Mouse (Mus musculus) urinary bladder, postnatal 14 days (tissue): ENCODE data around the gene Cracr2a.

ENCODE experiments used
- DNase-seq: peaks from one replicate; pipeline ENCODE4 v3.0.0; 2021; ENCODE audit warnings: low spot score

Gene Cracr2a

GRCm38 (mm10) chr6:127625135-127625534, 64.0 kb downstream of the Cracr2a start:
- peak; percentile 59 for DNase-seq

DNA sequence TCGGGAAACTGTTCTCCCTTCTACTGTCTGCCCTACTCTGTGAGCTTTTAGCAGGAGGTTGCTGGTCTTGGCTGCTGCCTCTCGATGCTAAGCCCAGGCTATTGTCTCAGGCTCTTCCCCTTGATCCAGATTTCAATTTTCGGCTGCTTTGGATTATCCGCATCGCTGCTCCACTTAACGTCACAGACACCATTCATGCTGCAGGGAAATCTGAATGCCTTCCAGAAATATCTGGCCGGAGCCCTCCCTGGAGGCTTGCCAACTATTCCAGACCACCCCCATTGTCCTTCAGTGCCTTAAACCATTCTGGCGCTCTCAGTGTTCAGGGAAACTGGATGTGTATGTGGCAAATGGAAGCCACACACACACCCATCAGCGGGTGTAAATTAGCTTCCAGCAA, 66.3 kb downstream of the Cracr2a start:
- no peak for DNase-seq

DNA sequence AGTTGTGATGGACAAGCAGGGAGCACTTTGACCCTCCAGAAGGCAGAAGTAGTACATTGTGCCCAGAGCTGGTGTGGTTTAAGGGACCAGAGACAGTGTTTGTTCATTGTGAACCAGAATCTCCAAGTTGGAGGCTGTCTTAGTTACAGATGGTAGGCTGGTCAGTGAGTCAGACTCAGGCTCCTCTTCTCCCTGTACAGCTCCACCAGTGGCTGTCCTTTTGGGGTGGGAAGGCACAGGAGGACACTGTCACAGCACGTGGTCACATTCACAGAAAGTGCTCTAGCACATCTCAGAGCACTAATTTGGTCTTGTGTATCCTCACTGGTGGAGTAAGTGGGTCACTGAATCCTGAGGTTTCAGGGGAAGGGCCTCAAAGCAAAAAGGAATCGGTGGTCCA, 68.1 kb downstream of the Cracr2a start:
- no peak for DNase-seq

- peak; percentile 11 for DNase-seq
Measured at GRCm38 (mm10) chr6:127634858-127635257, 73.7 kb downstream of the Cracr2a start.

DNA sequence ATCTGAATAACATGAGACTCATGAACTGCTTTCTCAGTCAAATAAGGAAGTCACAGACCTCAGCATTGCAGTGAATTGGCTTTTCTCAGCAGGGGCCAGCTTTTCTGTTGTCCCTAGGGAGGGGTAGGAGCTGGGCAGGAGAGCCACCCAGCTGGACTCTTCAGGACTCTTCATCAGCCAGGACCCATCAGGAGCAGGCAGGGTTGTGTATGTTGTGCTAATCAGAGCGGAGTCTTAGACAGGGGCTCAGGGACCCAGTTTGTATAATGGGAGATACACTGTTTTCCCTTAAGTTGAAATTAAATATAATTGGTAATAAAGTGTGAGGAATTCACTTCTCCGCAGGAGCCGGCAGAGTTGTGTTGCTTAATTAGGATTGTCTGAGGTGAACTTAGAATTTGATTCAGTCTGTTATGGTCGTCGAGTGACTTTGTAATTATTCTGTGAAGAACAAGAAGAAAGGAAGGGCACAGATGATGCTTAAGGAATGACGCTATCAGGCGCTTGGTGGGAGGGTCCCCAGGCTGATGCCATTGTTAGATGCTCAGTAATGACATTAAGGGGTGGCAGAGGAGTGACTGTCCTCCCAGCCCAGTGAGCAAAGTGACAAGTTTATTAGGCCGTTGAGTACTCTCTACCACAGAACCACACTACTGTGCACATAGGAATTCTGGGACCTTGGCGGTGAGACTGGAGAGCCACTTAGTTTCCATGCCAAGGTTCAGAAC, 74.5 kb downstream of the Cracr2a start:
- DNase-seq: no peak

DNA sequence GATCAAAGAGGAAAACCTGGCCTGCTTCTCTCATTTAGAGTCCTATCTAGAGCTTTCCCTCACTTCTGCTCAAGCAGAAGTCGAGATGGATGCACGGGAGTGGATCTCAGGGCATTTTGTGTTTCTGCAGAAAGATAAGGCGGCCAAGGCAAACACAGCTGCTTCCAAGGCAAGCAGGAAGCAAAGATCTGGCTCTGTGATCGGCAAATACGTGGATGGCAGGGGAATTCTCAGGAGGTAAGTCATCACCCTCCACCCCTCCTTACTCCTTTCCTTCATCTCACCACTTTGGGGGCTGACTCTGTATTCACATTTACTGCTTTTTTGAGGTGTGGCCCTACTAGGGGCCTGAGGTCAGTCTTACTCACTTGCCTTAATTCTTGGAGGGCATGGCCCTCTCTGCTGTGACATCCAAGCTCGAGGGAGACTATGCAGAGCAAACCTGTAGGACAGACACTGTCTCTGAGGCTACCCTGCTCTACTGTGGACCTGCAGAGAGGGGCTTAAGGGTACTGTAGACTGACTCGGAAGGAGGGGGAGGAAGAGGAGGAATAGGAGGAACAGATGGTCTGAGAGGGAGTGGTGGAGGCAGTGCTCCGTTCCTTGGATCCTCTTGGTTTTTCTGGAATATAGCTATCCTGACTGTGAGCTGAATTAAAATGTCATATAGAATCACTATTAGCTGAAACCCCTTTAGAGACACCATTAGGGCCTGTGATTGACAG, 80.1 kb downstream of the Cracr2a start:
- DNase-seq: peak; percentile 68

DNA sequence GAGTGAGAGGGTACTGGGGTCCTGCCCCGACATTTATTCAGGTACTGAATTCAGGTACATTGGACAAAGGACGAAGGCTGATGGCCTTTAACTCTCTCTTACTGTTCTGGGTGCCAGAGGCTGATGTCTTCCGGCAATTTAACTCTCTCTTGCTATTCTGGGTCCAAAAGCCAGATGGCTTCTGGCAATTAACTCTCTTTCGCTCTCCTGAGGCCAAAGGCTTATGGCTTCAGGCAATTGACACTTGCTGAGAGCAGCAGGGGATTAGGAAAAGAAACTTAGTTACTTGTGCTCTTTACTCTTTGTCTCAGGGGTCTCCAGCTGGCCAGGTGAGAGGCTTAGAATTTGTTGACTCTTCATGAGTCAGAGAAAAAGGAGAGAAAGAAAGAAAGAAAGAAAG, 94.8 kb downstream of the Cracr2a start:
- DNase-seq: no peak

DNA sequence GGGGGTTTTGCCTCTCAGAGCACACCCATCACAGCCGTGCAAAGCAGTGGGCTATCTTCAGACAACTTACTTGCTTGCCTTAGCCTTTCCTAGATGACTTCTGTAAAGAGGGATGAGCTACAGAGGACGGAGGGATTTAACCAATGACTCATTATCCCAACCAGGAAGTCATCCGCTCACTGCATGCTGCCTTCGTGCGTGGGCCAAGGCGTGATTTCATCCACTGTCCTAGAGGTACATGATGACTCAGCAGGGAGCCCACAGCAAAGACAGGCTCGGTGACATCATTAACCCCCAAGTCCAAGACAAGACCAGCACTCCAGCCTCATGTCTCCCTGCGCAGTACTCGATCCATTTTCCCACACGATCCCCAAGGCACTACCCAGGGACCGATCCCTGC, 96.0 kb downstream of the Cracr2a start:
- DNase-seq: no peak

GRCm38 (mm10) chr6:127659472-127659871, 98.3 kb downstream of the Cracr2a start:
- no peak for DNase-seq

- DNase-seq: no peak
Measured at GRCm38 (mm10) chr6:127659966-127660365, 98.8 kb downstream of the Cracr2a start.

- no peak for DNase-seq
Measured at GRCm38 (mm10) chr6:127661717-127662292, 100.7 kb downstream of the Cracr2a start.

- DNase-seq: no peak
Measured at GRCm38 (mm10) chr6:127663263-127663662, 102.1 kb downstream of the Cracr2a start.

- DNase-seq: no peak
Measured at GRCm38 (mm10) chr6:127669313-127669712, 108.2 kb downstream of the Cracr2a start.

DNA sequence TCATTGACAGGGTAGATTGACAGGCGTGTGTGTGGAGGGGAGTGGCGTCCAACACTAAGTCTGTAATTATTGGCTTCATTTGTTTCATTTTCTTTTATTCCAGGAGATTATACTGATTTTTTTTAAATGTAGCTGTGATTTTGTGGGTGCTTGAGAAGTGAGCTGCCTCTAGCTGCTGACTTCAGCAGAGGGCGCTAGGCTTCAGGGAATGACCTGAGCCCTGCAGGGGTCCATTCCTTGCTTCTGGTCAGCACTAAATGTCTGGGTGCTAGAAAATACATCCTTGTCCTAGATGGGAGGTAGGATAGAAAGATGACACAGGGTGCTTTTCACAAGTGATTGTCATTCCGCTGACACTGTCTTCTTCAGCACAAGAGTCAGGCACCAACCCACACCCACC, 108.9 kb downstream of the Cracr2a start:
- DNase-seq: no peak

- DNase-seq: no peak
Measured at GRCm38 (mm10) chr6:127672071-127672470, 110.9 kb downstream of the Cracr2a start.

GRCm38 (mm10) chr6:127676866-127677265, 115.7 kb downstream of the Cracr2a start:
- no peak for DNase-seq

DNA sequence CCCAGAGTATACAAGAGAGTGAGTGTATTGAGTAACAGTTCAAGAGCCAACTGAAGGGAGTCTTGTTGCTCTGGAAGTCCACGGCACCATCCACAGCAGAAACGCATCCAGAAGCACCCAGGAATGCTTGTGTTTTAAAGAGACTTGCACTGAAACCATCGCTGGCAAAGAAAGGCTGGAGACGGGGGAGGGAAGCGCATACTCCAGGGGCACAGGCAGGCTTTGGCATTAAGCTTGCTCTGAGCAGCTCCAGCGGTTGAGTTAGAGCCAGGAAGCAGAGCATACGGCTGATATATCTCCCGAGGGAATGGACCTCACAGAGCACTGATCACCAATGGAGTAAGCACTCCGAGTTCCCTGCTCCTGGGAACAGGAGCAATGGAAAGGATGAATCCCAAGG, 117.2 kb downstream of the Cracr2a start:
- DNase-seq: no peak

DNA sequence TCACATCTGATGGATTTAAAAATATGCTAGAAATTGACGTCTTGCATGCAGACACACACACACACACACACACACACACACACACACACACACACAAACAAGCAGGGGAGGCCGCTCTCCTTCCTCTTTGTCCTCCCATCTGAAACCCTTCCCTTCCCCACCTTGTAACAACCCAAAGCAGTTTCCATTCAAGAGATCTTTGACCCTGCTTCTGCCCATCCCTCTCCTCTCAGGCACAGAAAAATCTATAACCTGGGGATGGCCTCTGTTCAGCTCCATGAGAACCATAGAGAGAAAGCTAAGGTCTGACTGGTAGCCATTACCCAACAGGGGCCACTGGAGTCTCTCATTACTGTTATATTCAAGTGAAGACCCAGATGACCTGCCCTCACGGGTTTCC, 117.9 kb downstream of the Cracr2a start:
- no peak for DNase-seq

DNA sequence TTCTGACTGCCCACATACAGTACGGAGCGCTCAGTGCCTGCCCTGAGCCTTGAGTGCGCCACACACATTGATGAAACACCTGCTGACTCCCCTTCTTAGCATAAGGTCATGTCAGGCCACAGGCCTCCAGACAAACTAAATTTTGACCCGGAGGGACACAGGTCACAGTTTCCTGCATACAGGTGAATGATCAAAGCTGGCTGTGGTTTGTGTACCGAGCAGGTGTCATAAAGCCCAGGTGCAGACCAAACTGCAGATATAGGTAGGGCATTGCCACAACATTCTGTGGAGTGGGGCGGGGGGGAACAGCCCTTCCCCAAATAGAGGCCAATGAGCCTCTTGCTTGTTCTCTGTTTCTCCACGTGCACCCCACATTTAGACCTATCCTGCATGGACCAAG, 119.6 kb downstream of the Cracr2a start:
- DNase-seq: no peak

GRCm38 (mm10) chr6:127683561-127683960, 122.4 kb downstream of the Cracr2a start:
- DNase-seq: no peak

GRCm38 (mm10) chr6:127684981-127685380, 123.8 kb downstream of the Cracr2a start:
- DNase-seq: no peak

DNA sequence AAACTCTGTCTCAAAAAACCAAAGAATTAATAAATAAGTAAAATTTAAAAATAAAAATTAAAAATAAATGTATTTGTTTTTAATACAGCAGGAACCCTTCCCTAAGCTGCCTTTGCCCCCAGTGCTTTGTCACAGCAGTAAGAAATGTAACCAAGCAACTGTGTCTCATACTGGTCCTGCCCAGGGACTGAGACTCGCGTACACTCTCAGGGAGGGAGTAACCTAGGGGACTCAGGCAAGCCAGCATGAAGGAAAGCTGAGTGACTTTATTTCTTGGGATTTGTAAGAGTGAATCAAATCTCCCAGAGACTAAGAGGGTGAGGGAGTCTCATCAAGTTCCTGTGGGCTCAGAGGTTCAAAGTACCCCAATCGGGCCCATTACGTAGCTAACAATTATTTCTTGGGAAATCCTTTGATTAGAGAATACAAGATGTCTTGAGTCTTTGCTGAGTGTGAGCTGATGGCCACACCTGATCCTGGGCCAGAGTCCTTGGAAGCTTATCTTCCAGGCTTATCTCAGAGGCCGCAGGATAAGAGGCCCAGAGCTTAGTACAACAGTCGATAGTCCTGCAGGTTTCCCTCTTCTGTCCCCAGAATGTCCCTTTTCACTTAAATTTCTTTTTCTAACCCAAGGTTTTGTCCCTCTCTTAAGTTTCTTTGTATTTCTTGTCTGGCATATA, 126.2 kb downstream of the Cracr2a start:
- DNase-seq: no peak

DNA sequence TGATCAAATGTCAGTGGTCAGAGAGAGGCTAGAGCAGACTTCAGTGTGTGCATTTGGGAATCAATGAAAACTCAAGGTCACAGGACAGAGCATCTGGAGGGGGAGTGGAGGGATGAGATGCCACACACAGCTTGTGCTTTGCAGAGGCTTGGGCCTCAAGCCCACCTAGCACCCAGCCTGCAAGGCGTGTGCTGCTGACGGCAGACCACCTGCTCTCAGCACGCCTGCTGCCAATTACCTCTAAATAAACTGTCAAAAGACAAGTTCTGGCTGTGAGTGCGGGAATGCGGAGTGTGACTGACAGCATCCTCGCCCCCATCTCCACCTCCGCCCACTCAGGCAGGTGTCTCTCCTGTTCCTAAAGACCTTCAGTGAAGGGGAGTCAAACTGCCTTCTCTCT, 131.2 kb downstream of the Cracr2a start:
- DNase-seq: no peak
